In genomic region chr5:120775287-120775985, GRCm38 (mm10) we compare ENCODE assay signal across 12 mouse cellular contexts. TPM values are rescaled to one million over a fixed set of nuclear protein-coding genes. Genes with fewer than 3 reads are reported as not detected.
DNase-seq lines count a peak whose midpoint lies in the region; ATAC-seq lines count a peak whose summit lies in the region.
"Had no signal": no experiment of that assay in that cellular context is flagged by ENCODE, and none has a peak within 500 bp of the region (broad histone marks: within the 10 kb centered on the region; RNA-seq: fewer than 3 reads in every experiment).

No protein-coding gene starts in this region.

- H3K27ac ChIP-seq in midbrain, embryonic 13.5 days: no peak overlapping the region

- peak; percentile 80 for ATAC-seq in activated CD4-positive, CD25-positive, alpha-beta regulatory T cell, adult 4 months
- ATAC-seq in megakaryocyte, adult 5-6 weeks (ENCODE audit: poor library complexity, severe bottlenecking): peak; percentile 67
- no peak for ATAC-seq in midbrain, embryonic 13.5 days

- no peak overlapping the region for H3K4me2 ChIP-seq in midbrain, embryonic 13.5 days (replicated peaks)

- no peaks in the 10 kb centered on the region for H3K4me1 ChIP-seq in midbrain, embryonic 13.5 days (replicated peaks)

- no peaks in the 10 kb centered on the region for H3K27me3 ChIP-seq in midbrain, embryonic 13.5 days

- H3K4me3 ChIP-seq in midbrain, embryonic 13.5 days (replicated peaks): no peak overlapping the region

- peak; percentile 40 for DNase-seq in spleen, adult 12 weeks (ENCODE audit: low spot score)
- DNase-seq in spleen, postnatal 14 days (ENCODE audit: low spot score in 2 of 2): no peak
- DNase-seq in thymus, postnatal 36 days: peak; percentile 69 to 80
- no peak for DNase-seq in urinary bladder, postnatal 10 days (ENCODE audit: low spot score)
- no peak for DNase-seq in left cerebral cortex, adult 18-20 months (ENCODE audit: low spot score in 2 of 2)
- DNase-seq: adrenal gland, postnatal 10 days; kidney, adult 9 months had no signal

- WGBS in midbrain, embryonic 13.5 days: 87% methylated on average over 14 of the region's 14 CpGs

- no peaks in the 10 kb centered on the region for H3K36me3 ChIP-seq in midbrain, embryonic 13.5 days

- H3K9me3 ChIP-seq in midbrain, embryonic 13.5 days: no peaks in the 10 kb centered on the region

- no peak overlapping the region for H3K9ac ChIP-seq in midbrain, embryonic 13.5 days (replicated peaks)

RNA-seq across cellular contexts. Expression of gene Oas3, which starts 2.0 kb away (rescaled TPM):
- polyA plus RNA-seq in activated CD4-positive, CD25-positive, alpha-beta regulatory T cell, adult 4 months (2017; shearing (Covaris generic)): 10 to 100 TPM; 11.4 to 25.1 TPM
- 20.8 and 22.8 TPM in 2 replicates for total RNA-seq in megakaryocyte, adult 5-6 weeks (2015)
- total RNA-seq in megakaryocyte, adult 5-6 weeks (2017): 11.1 and 11.7 TPM in 2 replicates
- polyA plus RNA-seq in midbrain, embryonic 13.5 days (2015; fragmentation: Nextera tagmentation; extraction: Ambion mirVana): 0.16 and 0.45 TPM in 2 replicates
- total RNA-seq in left cerebral cortex, adult 18-20 months (2021): not detected
- total RNA-seq: layer of hippocampus, postnatal 25 days had no signal

RNA-seq across cellular contexts. Expression of gene Oas1e, which starts 19.9 kb away (rescaled TPM):
- polyA plus RNA-seq in activated CD4-positive, CD25-positive, alpha-beta regulatory T cell, adult 4 months (2017; shearing (Covaris generic)): not detected
- 0.39 TPM in 1 of 2 replicates, not detected in the other for total RNA-seq in megakaryocyte, adult 5-6 weeks (2015)
- total RNA-seq in megakaryocyte, adult 5-6 weeks (2017): not detected in 2 replicates
- 0.19 and 0.27 TPM in 2 replicates for polyA plus RNA-seq in midbrain, embryonic 13.5 days (2015; fragmentation: Nextera tagmentation; extraction: Ambion mirVana)
- not detected for total RNA-seq in left cerebral cortex, adult 18-20 months (2021)
- total RNA-seq: adrenal gland, postnatal 10 days; layer of hippocampus, postnatal 25 days had no signal
- polyA plus RNA-seq: cortical plate, adult 2 months had no signal

RNA-seq across cellular contexts. Expression of gene Oas2, which starts 25.8 kb away (rescaled TPM):
- polyA plus RNA-seq in activated CD4-positive, CD25-positive, alpha-beta regulatory T cell, adult 4 months (2017; shearing (Covaris generic)): 1 to 10 TPM; 1.9 to 2.5 TPM
- 13.0 and 13.2 TPM in 2 replicates for total RNA-seq in megakaryocyte, adult 5-6 weeks (2015)
- total RNA-seq in megakaryocyte, adult 5-6 weeks (2017): 3.9 and 7.5 TPM in 2 replicates
- polyA plus RNA-seq in midbrain, embryonic 13.5 days (2015; fragmentation: Nextera tagmentation; extraction: Ambion mirVana): 0.07 and 0.17 TPM in 2 replicates
- total RNA-seq in left cerebral cortex, adult 18-20 months (2021): under 1 TPM in 1 of 2 experiments, not detected in 1; 0.26 TPM

RNA-seq across cellular contexts. Expression of gene Oas1c, which starts 36.9 kb away (rescaled TPM):
- polyA plus RNA-seq in activated CD4-positive, CD25-positive, alpha-beta regulatory T cell, adult 4 months (2017; shearing (Covaris generic)): 10 to 100 TPM; 11.2 to 14.4 TPM
- 2.2 and 2.8 TPM in 2 replicates for total RNA-seq in megakaryocyte, adult 5-6 weeks (2015)
- total RNA-seq in megakaryocyte, adult 5-6 weeks (2017): 0.44 and 1.1 TPM in 2 replicates
- 0.20 and 0.31 TPM in 2 replicates for polyA plus RNA-seq in midbrain, embryonic 13.5 days (2015; fragmentation: Nextera tagmentation; extraction: Ambion mirVana)
- under 1 TPM; 0.56 to 0.80 TPM for total RNA-seq in left cerebral cortex, adult 18-20 months (2021)

Comparison
In these comparisons a context has a peak if more than half of its experiments do, and no peak if none do; other contexts are left out.
1. DNase-seq: peak in spleen, adult 12 weeks (single experiment) and thymus, postnatal 36 days (2 of 2); none in spleen, postnatal 14 days (0 of 2), urinary bladder, postnatal 10 days (single experiment) and left cerebral cortex, adult 18-20 months (0 of 2).
2. RNA of gene Oas3, which starts 2.0 kb away (total RNA-seq): 11.1 to 22.8 TPM in megakaryocyte, adult 5-6 weeks; not detected in left cerebral cortex, adult 18-20 months; every median in the first group is over 10 times any median in the second.